In the genomic region with DNA sequence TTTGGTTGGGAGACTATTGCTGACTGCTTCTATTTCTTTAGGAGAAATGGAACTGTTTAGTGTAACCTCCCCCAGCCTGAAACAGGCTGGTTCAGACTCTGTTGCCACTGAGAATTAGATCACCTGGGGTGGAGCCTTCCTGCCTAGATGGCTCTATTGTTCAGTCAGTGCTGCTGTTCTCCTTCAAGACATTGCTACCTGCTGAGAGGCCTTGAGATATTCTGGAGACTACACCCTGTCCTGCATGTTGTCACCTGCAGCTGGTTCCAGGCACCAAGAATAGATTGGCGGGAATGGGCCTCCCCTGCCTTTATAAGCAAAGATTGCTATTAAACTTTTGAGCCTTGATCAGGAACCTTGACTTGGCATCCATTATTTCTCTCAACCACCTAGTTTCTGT, we compare ENCODE assay signal across 34 mouse cellular contexts. TPM values are rescaled to one million over a fixed set of nuclear protein-coding genes. Genes with fewer than 3 reads are reported as not detected.
"Had no signal": no experiment of that assay in that cellular context is flagged by ENCODE, and none has a peak within 500 bp of the region (broad histone marks: within the 10 kb centered on the region; RNA-seq: fewer than 3 reads in every experiment).

No protein-coding gene starts in this region.

RNA-seq across cellular contexts. Expression of a gene that starts 47.5 kb away (rescaled TPM):
- total RNA-seq: common myeloid progenitor, adult 5-6 weeks; forebrain, postnatal 0 days; gastrocnemius, adult 18-20 months; gastrocnemius, adult 2 months; gastrocnemius, adult 8-10 months; gastrocnemius, postnatal 10 days; gastrocnemius, postnatal 14 days; gastrocnemius, postnatal 25 days; gastrocnemius, postnatal 36 days; gastrocnemius, postnatal 4 days; granulocyte monocyte progenitor cell, adult 5-6 weeks; heart, adult 18-20 months; heart, adult 2 months; heart, adult 8-10 months had no signal
- polyA plus RNA-seq: cortical plate, adult 2 months; embryonic facial prominence, embryonic 10.5 days; embryonic facial prominence, embryonic 11.5 days; embryonic facial prominence, embryonic 12.5 days; embryonic facial prominence, embryonic 13.5 days; embryonic facial prominence, embryonic 14.5 days; embryonic facial prominence, embryonic 15.5 days; erythroblast, embryonic 14.5 days; forebrain, embryonic 10.5 days; forebrain, embryonic 11.5 days; forebrain, embryonic 12.5 days; forebrain, embryonic 13.5 days; forebrain, embryonic 14.5 days; forebrain, embryonic 15.5 days; forebrain, embryonic 16.5 days; forebrain, postnatal 0 days; frontal cortex, adult 2 months; gonadal fat pad, adult 2 months; heart, adult 2 months; heart, embryonic 10.5 days; heart, embryonic 11.5 days; heart, embryonic 12.5 days had no signal

RNA-seq across cellular contexts. Expression of a gene that starts 51.4 kb away (rescaled TPM):
- total RNA-seq: common myeloid progenitor, adult 5-6 weeks; forebrain, postnatal 0 days; gastrocnemius, adult 18-20 months; gastrocnemius, adult 2 months; gastrocnemius, adult 8-10 months; gastrocnemius, postnatal 10 days; gastrocnemius, postnatal 14 days; gastrocnemius, postnatal 25 days; gastrocnemius, postnatal 36 days; gastrocnemius, postnatal 4 days; granulocyte monocyte progenitor cell, adult 5-6 weeks; heart, adult 18-20 months; heart, adult 2 months; heart, adult 8-10 months had no signal
- polyA plus RNA-seq: cortical plate, adult 2 months; embryonic facial prominence, embryonic 10.5 days; embryonic facial prominence, embryonic 11.5 days; embryonic facial prominence, embryonic 12.5 days; embryonic facial prominence, embryonic 13.5 days; embryonic facial prominence, embryonic 14.5 days; embryonic facial prominence, embryonic 15.5 days; erythroblast, embryonic 14.5 days; forebrain, embryonic 10.5 days; forebrain, embryonic 11.5 days; forebrain, embryonic 12.5 days; forebrain, embryonic 13.5 days; forebrain, embryonic 14.5 days; forebrain, embryonic 15.5 days; forebrain, embryonic 16.5 days; forebrain, postnatal 0 days; frontal cortex, adult 2 months; gonadal fat pad, adult 2 months; heart, adult 2 months; heart, embryonic 10.5 days; heart, embryonic 11.5 days; heart, embryonic 12.5 days had no signal
